Mouse (Mus musculus) embryonic fibroblast, embryonic 13.5 days (primary cell): ENCODE data around the gene Thsd4. TPM values are rescaled to one million over a fixed set of nuclear protein-coding genes. Genes with fewer than 3 reads are reported as not detected.

ENCODE experiments used
- H3K27ac ChIP-seq: 2 replicates; pipeline ENCODE4 v1.5.1; 2012; ENCODE audit warnings: low read length, control low read depth, inconsistent platforms; ENCODE audit not compliant: insufficient read depth
- H3K4me1 ChIP-seq: 2 replicates; pipeline ENCODE4 v1.6.1; 2011; ENCODE audit warnings: low read length; ENCODE audit not compliant: control insufficient read depth, insufficient read depth
- H3K4me3 ChIP-seq: 2 replicates; pipeline ENCODE4 v1.5.1; 2011; ENCODE audit warnings: mild to moderate bottlenecking, control low read depth, low read length; ENCODE audit not compliant: insufficient read depth
- CTCF ChIP-seq: IDR thresholded peaks from 2 replicates; pipeline ENCODE4 v1.5.1; 2011; ENCODE audit warnings: mild to moderate bottlenecking, control low read depth, low read length, moderate library complexity, borderline replicate concordance; ENCODE audit not compliant: insufficient read depth
- POLR2A ChIP-seq: IDR thresholded peaks from 2 replicates; pipeline ENCODE4 v1.6.1; 2011; ENCODE audit warnings: low read depth, mild to moderate bottlenecking, control low read depth, low read length, moderate library complexity
- polyA plus RNA-seq: library from polyadenylated mRNA; stranded (reverse); fragments of >200 nt; gene quantifications from 2 replicates; pipeline ENCODE4 v1.2.4, GENCODE M21; 2011; ENCODE audit warnings: low read depth; ENCODE audit not compliant: missing spikeins, insufficient read length

The Thsd4 gene
- polyA plus RNA-seq, 1 experiment, result 7.0 TPM

GRCm38 (mm10) chr9:60398073-60398472, 123.8 kb downstream of the Thsd4 start:
- Histone ChIP-seq H3K27ac (no peak overlapping the region), H3K4me1 (no peaks in the 10 kb centered on the region), H3K4me3 (no peak overlapping the region)
- no peak for TF ChIP-seq CTCF

GRCm38 (mm10) chr9:60396096-60396495, 125.8 kb downstream of the Thsd4 start:
- H3K4me1 ChIP-seq, result no peaks in the 10 kb centered on the region
- H3K4me3 ChIP-seq, result no peak overlapping the region
- H3K27ac ChIP-seq, result no peak overlapping the region
- TF ChIP-seq POLR2A (no peak), CTCF (no peak)

DNA sequence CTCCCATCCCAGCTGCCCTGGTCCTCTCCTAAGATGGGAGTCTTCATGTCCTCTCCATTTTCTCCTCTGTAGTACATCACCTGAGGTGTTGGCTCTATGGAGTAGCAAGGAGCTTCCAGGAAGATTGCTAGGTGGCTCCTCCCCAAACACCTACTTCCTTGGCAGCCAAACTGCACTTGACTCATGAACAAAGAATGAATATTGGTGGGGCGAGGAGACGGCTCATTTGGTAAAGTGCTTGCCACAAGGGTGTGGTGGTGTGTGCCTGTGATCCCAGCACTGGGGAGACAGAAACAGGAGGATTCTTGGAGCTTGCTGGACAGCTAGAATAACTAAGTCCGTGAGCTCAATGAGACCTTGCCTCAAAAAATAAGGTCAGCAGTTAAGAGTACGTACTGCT, 128.9 kb downstream of the Thsd4 start:
- TF ChIP-seq POLR2A (no peak), CTCF (no peak)
- H3K4me3 ChIP-seq, result no peak overlapping the region
- H3K27ac ChIP-seq, result no peak overlapping the region
- H3K4me1 ChIP-seq, result no peaks in the 10 kb centered on the region

- TF ChIP-seq POLR2A, result no peak
- no peak for TF ChIP-seq CTCF
- Histone ChIP-seq H3K27ac (no peak overlapping the region), H3K4me1 (peaks cover 5% of the 10 kb centered on the region), H3K4me3 (no peak overlapping the region)
Measured at GRCm38 (mm10) chr9:60384751-60385150, 137.1 kb downstream of the Thsd4 start.

DNA sequence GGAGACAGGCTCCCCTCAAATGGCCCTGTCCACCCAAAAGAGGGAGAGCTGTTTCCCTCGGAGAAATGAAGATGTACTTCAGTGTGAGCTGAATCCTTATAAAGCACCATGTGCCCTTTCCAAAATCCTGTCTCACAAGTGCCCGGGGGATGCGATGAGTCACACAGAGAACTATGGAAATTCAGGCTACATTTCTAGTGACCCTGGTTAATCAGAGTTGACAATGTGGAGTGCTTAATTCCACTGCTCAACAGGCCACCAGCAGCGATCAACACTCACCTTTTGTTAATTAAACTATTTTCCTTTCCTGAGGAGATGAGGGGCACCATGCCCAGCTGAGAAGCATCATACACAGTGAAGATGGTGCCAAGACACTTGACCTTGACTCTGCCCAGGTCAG, 138.9 kb downstream of the Thsd4 start:
- no peak overlapping the region for H3K4me3 ChIP-seq
- TF ChIP-seq CTCF (no peak), POLR2A (no peak)
- H3K27ac ChIP-seq, result no peak overlapping the region
- peaks cover 5% of the 10 kb centered on the region for H3K4me1 ChIP-seq

DNA sequence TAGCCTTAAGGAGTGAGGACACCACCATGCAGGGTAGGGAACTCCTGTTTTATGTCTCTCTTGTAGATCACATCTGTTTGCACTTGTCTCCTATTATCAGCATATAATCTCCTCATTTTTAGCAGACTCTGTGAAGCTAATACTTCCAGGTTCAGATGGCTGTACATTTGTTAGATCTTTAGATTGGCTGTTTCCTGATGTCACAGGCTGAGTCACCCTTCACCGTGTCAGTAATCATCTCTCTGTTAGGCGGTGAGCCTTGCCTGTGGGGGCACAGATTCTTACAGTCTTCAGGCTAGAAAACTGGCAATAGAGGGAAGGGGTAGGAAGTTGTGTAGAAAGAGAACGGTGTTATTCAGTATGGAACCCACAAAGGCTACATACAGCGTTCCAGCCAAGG, 139.3 kb downstream of the Thsd4 start:
- Histone ChIP-seq H3K4me1 (peaks cover 5% of the 10 kb centered on the region), H3K27ac (no peak overlapping the region), H3K4me3 (no peak overlapping the region)
- TF ChIP-seq POLR2A (no peak), CTCF (no peak)

DNA sequence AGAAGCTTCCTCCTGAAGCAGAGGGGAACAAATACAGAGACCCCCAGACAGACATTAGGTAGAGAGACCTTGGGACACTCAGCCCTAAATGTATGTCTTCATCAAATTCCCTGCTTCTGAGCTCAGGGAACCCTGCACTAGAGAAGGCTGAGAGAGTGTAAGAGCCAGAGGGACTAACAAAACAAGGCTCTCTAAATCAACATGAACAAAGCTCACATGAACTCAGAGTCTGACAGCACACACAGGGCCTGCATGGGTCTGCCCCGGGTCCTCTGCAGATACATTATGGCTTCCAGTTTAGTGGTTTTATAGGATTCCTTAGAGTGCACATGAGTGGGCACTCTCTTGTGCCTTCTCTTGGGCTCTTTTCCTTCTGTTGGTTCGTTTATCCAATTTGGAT, 140.8 kb downstream of the Thsd4 start:
- Histone ChIP-seq H3K4me1 (peaks cover 5% of the 10 kb centered on the region), H3K27ac (no peak overlapping the region), H3K4me3 (no peak overlapping the region)
- TF ChIP-seq CTCF (no peak), POLR2A (no peak)

- H3K27ac ChIP-seq, result no peak overlapping the region
- H3K4me1 ChIP-seq, result peaks cover 5% of the 10 kb centered on the region
- H3K4me3 ChIP-seq, result no peak overlapping the region
- TF ChIP-seq POLR2A (no peak), CTCF (no peak)
Measured at GRCm38 (mm10) chr9:60380550-60380949, 141.3 kb downstream of the Thsd4 start.

DNA sequence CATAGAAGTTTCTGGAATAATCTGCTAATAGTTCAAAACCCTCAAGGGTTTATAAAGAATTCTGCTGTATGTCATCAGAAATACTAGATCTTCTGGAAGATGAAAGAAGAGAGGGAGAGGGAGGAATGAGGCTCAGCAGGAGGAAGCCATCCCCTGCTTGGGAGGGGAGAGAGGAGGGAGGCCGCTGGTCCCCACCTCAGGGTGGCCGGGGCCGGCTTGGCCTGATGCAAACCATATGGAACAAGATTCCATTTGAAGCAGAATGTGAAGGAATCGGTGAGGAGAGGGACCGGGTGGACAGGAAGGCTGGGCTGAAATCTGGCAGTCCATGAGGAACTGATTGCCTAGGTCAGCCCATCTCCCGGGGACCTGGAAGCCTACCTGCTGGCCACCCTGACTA, 143.6 kb downstream of the Thsd4 start:
- H3K4me1 ChIP-seq, result peaks cover 5% of the 10 kb centered on the region
- no peak overlapping the region for H3K27ac ChIP-seq
- TF ChIP-seq POLR2A (no peak), CTCF (no peak)
- H3K4me3 ChIP-seq, result no peak overlapping the region

GRCm38 (mm10) chr9:60373161-60373737, 148.6 kb downstream of the Thsd4 start:
- Histone ChIP-seq H3K4me3 (no peak overlapping the region), H3K4me1 (no peaks in the 10 kb centered on the region), H3K27ac (no peak overlapping the region)
- TF ChIP-seq CTCF, result no peak
- TF ChIP-seq POLR2A, result no peak

- TF ChIP-seq POLR2A (no peak), CTCF (no peak)
- Histone ChIP-seq H3K4me1 (no peaks in the 10 kb centered on the region), H3K4me3 (no peak overlapping the region), H3K27ac (no peak overlapping the region)
Measured at GRCm38 (mm10) chr9:60368516-60368915, 153.3 kb downstream of the Thsd4 start.
